12 mouse cellular contexts compared by ENCODE assay signal in the genomic region with DNA sequence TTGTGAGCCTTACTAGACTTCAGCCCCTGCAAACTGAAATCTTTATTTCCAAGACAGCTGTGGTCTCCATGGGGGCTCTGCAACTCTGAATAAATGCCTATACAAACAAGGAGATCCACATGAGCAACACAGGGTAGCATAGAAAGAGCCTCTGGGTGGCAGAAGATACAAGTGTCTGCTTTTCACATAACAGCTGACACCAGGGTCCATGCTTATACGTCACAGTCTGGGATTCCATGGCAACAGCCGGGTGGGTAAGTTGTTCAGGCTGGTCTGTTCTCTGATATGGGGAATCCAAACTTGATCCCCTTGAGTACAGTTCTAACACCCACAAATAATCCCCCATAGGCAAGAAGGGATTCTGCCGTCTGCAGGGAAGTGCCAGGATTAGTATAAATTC.
DNase-seq lines count a peak whose midpoint lies in the region; ATAC-seq lines count a peak whose summit lies in the region.
"Had no signal": no experiment of that assay in that cellular context is flagged by ENCODE, and none has a peak within 500 bp of the region (broad histone marks: within the 10 kb centered on the region; RNA-seq: fewer than 3 reads in every experiment).

No protein-coding gene starts in this region.

- peak overlapping the region; percentile 24 for H3K27ac ChIP-seq in heart, embryonic 16.5 days (ENCODE audit: low read length)
- H3K27ac ChIP-seq in limb, embryonic 13.5 days, result no peak overlapping the region
- no peak overlapping the region for H3K27ac ChIP-seq in limb, embryonic 10.5 days
- H3K27ac ChIP-seq in midbrain, embryonic 16.5 days (ENCODE audit: low read length), result no peak overlapping the region
- H3K27ac ChIP-seq in liver, embryonic 12.5 days, result no peak overlapping the region
- H3K27ac ChIP-seq: liver, embryonic 13.5 days; neural tube, embryonic 15.5 days had no signal

- peak; percentile 6 for DNase-seq in embryo, embryonic 11 days
- DNase-seq in embryo, embryonic 10 days (ENCODE audit: low spot score), result no peak
- no peak for DNase-seq in heart, postnatal 10 days
- no peak for DNase-seq in limb, embryonic 10.5 days (ENCODE audit: low spot score)
- DNase-seq: cerebellum, postnatal 25 days; liver, embryonic 13.5 days had no signal

- no peaks in the 10 kb centered on the region for H3K9me3 ChIP-seq in heart, embryonic 16.5 days (replicated peaks; ENCODE audit: control insufficient read depth, low read length)
- H3K9me3 ChIP-seq in limb, embryonic 13.5 days, result no peaks in the 10 kb centered on the region
- H3K9me3 ChIP-seq in limb, embryonic 10.5 days (replicated peaks), result no peaks in the 10 kb centered on the region
- H3K9me3 ChIP-seq in midbrain, embryonic 16.5 days (replicated peaks; ENCODE audit: control insufficient read depth, low read length, poor library complexity, severe bottlenecking), result no peaks in the 10 kb centered on the region
- H3K9me3 ChIP-seq in liver, embryonic 12.5 days (replicated peaks), result no peaks in the 10 kb centered on the region
- H3K9me3 ChIP-seq: liver, embryonic 13.5 days; neural tube, embryonic 15.5 days had no signal

- no peak overlapping the region for H3K4me3 ChIP-seq in heart, embryonic 16.5 days (ENCODE audit: low read length)
- no peak overlapping the region for H3K4me3 ChIP-seq in limb, embryonic 13.5 days
- H3K4me3 ChIP-seq in limb, embryonic 10.5 days, result no peak overlapping the region
- H3K4me3 ChIP-seq in midbrain, embryonic 16.5 days (ENCODE audit: low read depth, low read length), result no peak overlapping the region
- H3K4me3 ChIP-seq in liver, embryonic 12.5 days, result no peak overlapping the region
- H3K4me3 ChIP-seq: liver, embryonic 13.5 days; neural tube, embryonic 15.5 days had no signal

- peaks cover 29% of the 10 kb centered on the region for H3K4me1 ChIP-seq in heart, embryonic 16.5 days (ENCODE audit: control insufficient read depth, insufficient read depth, low read length)
- no peaks in the 10 kb centered on the region for H3K4me1 ChIP-seq in limb, embryonic 13.5 days
- H3K4me1 ChIP-seq in limb, embryonic 10.5 days, result no peaks in the 10 kb centered on the region
- peaks cover 4% of the 10 kb centered on the region; the same call in 1 of the 2 replicates for H3K4me1 ChIP-seq in midbrain, embryonic 16.5 days (ENCODE audit: control insufficient read depth, insufficient read depth, low read length)
- H3K4me1 ChIP-seq in liver, embryonic 12.5 days, result no peaks in the 10 kb centered on the region
- H3K4me1 ChIP-seq: liver, embryonic 13.5 days had no signal

- no peak overlapping the region for H3K9ac ChIP-seq in heart, embryonic 16.5 days (ENCODE audit: low read length)
- no peak overlapping the region for H3K9ac ChIP-seq in limb, embryonic 13.5 days
- H3K9ac ChIP-seq in midbrain, embryonic 16.5 days (ENCODE audit: low read depth, low read length), result no peak overlapping the region
- no peak overlapping the region for H3K9ac ChIP-seq in liver, embryonic 12.5 days
- H3K9ac ChIP-seq: liver, embryonic 13.5 days; neural tube, embryonic 15.5 days had no signal

- no peaks in the 10 kb centered on the region for H3K27me3 ChIP-seq in heart, embryonic 16.5 days (ENCODE audit: control insufficient read depth, insufficient read depth, low read length)
- H3K27me3 ChIP-seq in limb, embryonic 13.5 days, result no peaks in the 10 kb centered on the region
- no peaks in the 10 kb centered on the region for H3K27me3 ChIP-seq in limb, embryonic 10.5 days (ENCODE audit: low read depth, poor library complexity, severe bottlenecking)
- H3K27me3 ChIP-seq in midbrain, embryonic 16.5 days (ENCODE audit: control insufficient read depth, insufficient read depth, low read depth, low read length), result no peaks in the 10 kb centered on the region
- no peaks in the 10 kb centered on the region for H3K27me3 ChIP-seq in liver, embryonic 12.5 days (replicated peaks)
- H3K27me3 ChIP-seq: liver, embryonic 13.5 days; neural tube, embryonic 15.5 days had no signal

- intact Hi-C loops in heart, postnatal 10 days (cut with DNase I), result no loop called here

- no peaks in the 10 kb centered on the region for H3K36me3 ChIP-seq in heart, embryonic 16.5 days (ENCODE audit: control insufficient read depth, insufficient read depth)
- H3K36me3 ChIP-seq in limb, embryonic 13.5 days, result no peaks in the 10 kb centered on the region
- no peaks in the 10 kb centered on the region for H3K36me3 ChIP-seq in limb, embryonic 10.5 days
- H3K36me3 ChIP-seq in midbrain, embryonic 16.5 days (ENCODE audit: control insufficient read depth, insufficient read depth, low read length), result no peaks in the 10 kb centered on the region
- no peaks in the 10 kb centered on the region for H3K36me3 ChIP-seq in liver, embryonic 12.5 days
- H3K36me3 ChIP-seq: liver, embryonic 13.5 days; neural tube, embryonic 15.5 days had no signal

- H3K4me2 ChIP-seq in heart, embryonic 16.5 days (ENCODE audit: low read depth, low read length), result no peak overlapping the region
- no peak overlapping the region for H3K4me2 ChIP-seq in limb, embryonic 13.5 days (replicated peaks)
- H3K4me2 ChIP-seq in midbrain, embryonic 16.5 days (ENCODE audit: low read length), result no peak overlapping the region
- H3K4me2 ChIP-seq in liver, embryonic 12.5 days, result no peak overlapping the region
- H3K4me2 ChIP-seq: liver, embryonic 13.5 days; neural tube, embryonic 15.5 days had no signal

- WGBS in heart, embryonic 16.5 days, result 26% methylated on average over 3 of the region's 3 CpGs
- 47% methylated on average over 3 of the region's 3 CpGs for WGBS in limb, embryonic 13.5 days
- 62% methylated on average over 3 of the region's 3 CpGs for WGBS in limb, embryonic 10.5 days
- 26% methylated on average over 3 of the region's 3 CpGs for WGBS in midbrain, embryonic 16.5 days
- WGBS in liver, embryonic 12.5 days (ENCODE audit: insufficient replicate concordance), result 58% methylated on average over 3 of the region's 3 CpGs

- ATAC-seq in heart, embryonic 16.5 days (replicated peaks; ENCODE audit: extremely low read depth, insufficient read depth, low FRiP score), result 0 out of 2 replicates have a peak, but pooled peaks have one; percentile 37
- peak; percentile 24; the same call in 1 of the 2 replicates for ATAC-seq in limb, embryonic 13.5 days (ENCODE audit: low FRiP score, low read depth)
- peak; percentile 75; the same call in 1 of the 2 replicates for ATAC-seq in midbrain, embryonic 16.5 days
- ATAC-seq in liver, embryonic 12.5 days, result no peak
- ATAC-seq: intestine, postnatal 0 days had no signal
